ENCODE assay signal across 8 mouse cellular contexts in the genomic region with DNA sequence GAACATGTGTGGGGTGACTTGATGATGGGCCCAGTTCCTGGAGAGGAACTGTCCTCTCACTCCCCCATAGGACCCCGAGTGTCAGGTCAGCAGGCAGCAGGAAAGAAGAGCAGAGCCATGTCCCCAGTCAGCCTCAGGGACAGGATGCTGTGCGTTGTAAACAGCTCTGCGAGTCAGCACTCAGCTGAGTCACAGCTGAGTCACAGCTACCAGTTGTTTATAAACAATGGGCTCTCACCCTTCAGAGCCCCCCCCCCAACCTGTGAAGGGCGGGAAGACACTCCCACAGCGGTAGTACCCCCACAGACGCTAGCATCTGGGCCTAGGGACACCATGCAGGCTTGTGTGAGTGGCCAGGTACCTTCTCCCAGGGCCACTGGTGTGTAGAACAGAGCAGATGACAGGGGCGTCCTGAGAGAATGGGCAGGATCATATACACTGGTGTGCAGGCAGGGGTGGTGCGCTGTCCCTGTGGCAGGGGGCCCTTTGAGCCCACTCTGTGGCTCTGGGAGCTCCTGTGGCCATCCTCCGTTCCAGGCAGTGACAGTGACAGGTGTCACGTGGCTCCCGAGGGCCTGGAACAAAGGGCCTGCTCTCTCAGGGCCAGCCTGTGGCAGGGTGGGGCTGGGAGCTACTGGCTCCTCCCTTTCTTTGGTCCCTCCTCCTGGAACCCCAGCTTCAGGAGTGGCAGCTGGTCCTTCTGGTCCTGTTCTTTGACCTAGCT. TPM values are rescaled to one million over a fixed set of nuclear protein-coding genes. Genes with fewer than 3 reads are reported as not detected.
DNase-seq lines count a peak whose midpoint lies in the region; ATAC-seq and TF ChIP-seq lines count a peak whose summit lies in the region.

No protein-coding gene starts in this region.

- in situ Hi-C loops in CH12.LX (cut with MboI; ENCODE audit: low pct_ligation_motif_present, low pct_unique_long_range_greater_than_20kb, low sequenced_read_pairs): no loop called here

- H3K4me1 ChIP-seq in CH12.LX (ENCODE audit: control insufficient read depth in 1 of 2, insufficient read depth in 2 of 2): peaks cover 35 to 82% of the 10 kb centered on the region in 2 experiments
- H3K4me1 ChIP-seq in embryonic facial prominence, embryonic 11.5 days (ENCODE audit: control insufficient read depth, insufficient read depth, low read length): peaks cover 8% of the 10 kb centered on the region; the same call in 1 of the 2 replicates
- peaks cover 50% of the 10 kb centered on the region for H3K4me1 ChIP-seq in heart, embryonic 13.5 days
- peaks cover 41% of the 10 kb centered on the region for H3K4me1 ChIP-seq in kidney, embryonic 14.5 days (ENCODE audit: control insufficient read depth, insufficient read depth, low read length)
- peaks cover 28% of the 10 kb centered on the region for H3K4me1 ChIP-seq in lung, embryonic 16.5 days (replicated peaks; ENCODE audit: control insufficient read depth, insufficient read depth, low read length)
- H3K4me1 ChIP-seq in olfactory bulb, adult 2 months (ENCODE audit: control insufficient read depth, insufficient read depth, low read length): peaks cover 77% of the 10 kb centered on the region

- H3K9me3 ChIP-seq in CH12.LX (replicated peaks; ENCODE audit: low read length): no peaks in the 10 kb centered on the region
- no peaks in the 10 kb centered on the region for H3K9me3 ChIP-seq in embryonic facial prominence, embryonic 11.5 days (replicated peaks; ENCODE audit: control insufficient read depth, low read length)
- no peaks in the 10 kb centered on the region for H3K9me3 ChIP-seq in heart, embryonic 13.5 days
- H3K9me3 ChIP-seq in kidney, embryonic 14.5 days (ENCODE audit: control insufficient read depth, low read length): no peaks in the 10 kb centered on the region
- no peaks in the 10 kb centered on the region for H3K9me3 ChIP-seq in lung, embryonic 16.5 days (ENCODE audit: control insufficient read depth, low read length)

- dilution Hi-C loops in CH12.LX (cut with MboI; ENCODE audit: extremely low pct_ligation_motif_present, extremely low pct_unique_long_range_greater_than_20kb, low sequenced_read_pairs): no loop called here

- TF ChIP-seq POLR2A in CH12.LX (IDR thresholded peaks at IDR 0.05; ENCODE audit: low read depth, low read length): no peak
- no peak for TF ChIP-seq POLR2A in olfactory bulb, adult 2 months (IDR thresholded peaks at IDR 0.05; ENCODE audit: insufficient read depth, low read depth, low read length)

- peak; percentile 70 for DNase-seq in CH12.LX (ENCODE audit: extremely low read depth)
- DNase-seq in adrenal gland, adult 18-20 months (ENCODE audit: low spot score in 2 of 2): peak; percentile 52 to 71
- peak; percentile 64 for DNase-seq in embryonic facial prominence, embryonic 11.5 days (ENCODE audit: low spot score)
- no peak for DNase-seq in spleen, postnatal 14 days (ENCODE audit: low spot score in 2 of 2)

- H3K36me3 ChIP-seq in CH12.LX (replicated peaks in 1 of 2; ENCODE audit: control insufficient read depth in 1 of 2, insufficient read depth in 1 of 2, low read length in 1 of 2): peaks cover 0 to 8% of the 10 kb centered on the region in 2 experiments
- H3K36me3 ChIP-seq in embryonic facial prominence, embryonic 11.5 days (replicated peaks; ENCODE audit: control insufficient read depth, insufficient read depth, low read depth, low read length): no peaks in the 10 kb centered on the region
- no peaks in the 10 kb centered on the region for H3K36me3 ChIP-seq in heart, embryonic 13.5 days
- H3K36me3 ChIP-seq in kidney, embryonic 14.5 days (ENCODE audit: control insufficient read depth, insufficient read depth, low read length): peaks cover 5% of the 10 kb centered on the region; the same call in 1 of the 2 replicates
- no peaks in the 10 kb centered on the region for H3K36me3 ChIP-seq in lung, embryonic 16.5 days (ENCODE audit: control insufficient read depth, insufficient read depth, low read length)

- no peaks in the 10 kb centered on the region for H3K79me2 ChIP-seq in CH12.LX (replicated peaks; ENCODE audit: control insufficient read depth, extremely low read depth, insufficient read depth, poor library complexity, severe bottlenecking)

- no peak for TF ChIP-seq CTCF in CH12.LX (conservative IDR thresholded peaks at IDR 0.05 in 1 of 2, IDR thresholded peaks at IDR 0.05 in 1 of 2; ENCODE audit: low read depth in 2 of 2, low read length in 2 of 2)
- TF ChIP-seq CTCF in olfactory bulb, adult 2 months (IDR thresholded peaks at IDR 0.05; ENCODE audit: insufficient read depth, low read depth, low read length): no peak

- 20% methylated on average over 9 of the region's 11 CpGs for WGBS in embryonic facial prominence, embryonic 11.5 days
- WGBS in heart, embryonic 13.5 days: 19% methylated on average over 11 of the region's 11 CpGs
- WGBS in kidney, embryonic 14.5 days: 14% methylated on average over 11 of the region's 11 CpGs
- WGBS in lung, embryonic 16.5 days: 15% methylated on average over 11 of the region's 11 CpGs
- 22% methylated on average over 11 of the region's 11 CpGs for WGBS in olfactory bulb, adult 2 months

- no peak for TF ChIP-seq EP300 in CH12.LX (IDR thresholded peaks at IDR 0.05; ENCODE audit: low read length)

- ATAC-seq in embryonic facial prominence, embryonic 11.5 days (replicated peaks; ENCODE audit: insufficient number of reproducible peaks, low FRiP score, low TSS enrichment, low read depth): peak; percentile 79
- ATAC-seq in heart, embryonic 13.5 days (ENCODE audit: extremely low read depth, insufficient number of reproducible peaks, low FRiP score, low TSS enrichment): peak; percentile 79
- peak; percentile 67 for ATAC-seq in kidney, embryonic 14.5 days (ENCODE audit: low FRiP score, low TSS enrichment)
- ATAC-seq in lung, embryonic 16.5 days (ENCODE audit: low read depth): peak; percentile 75

- peak overlapping the region; percentile 8; the same call in 1 of the 2 replicates for H3K9ac ChIP-seq in CH12.LX (ENCODE audit: insufficient read depth, low read depth)
- peak overlapping the region; percentile 37 for H3K9ac ChIP-seq in embryonic facial prominence, embryonic 11.5 days (replicated peaks; ENCODE audit: low read length)
- peak overlapping the region; percentile 57 for H3K9ac ChIP-seq in heart, embryonic 13.5 days
- H3K9ac ChIP-seq in kidney, embryonic 14.5 days (ENCODE audit: low read depth, low read length): peak overlapping the region; percentile 8; the same call in 1 of the 2 replicates
- H3K9ac ChIP-seq in lung, embryonic 16.5 days (ENCODE audit: low read length): 0 out of 2 replicates have a peak overlapping the region, but pooled peaks have one; percentile 17

- no peaks in the 10 kb centered on the region for H3K27me3 ChIP-seq in CH12.LX (replicated peaks)
- no peaks in the 10 kb centered on the region for H3K27me3 ChIP-seq in embryonic facial prominence, embryonic 11.5 days (ENCODE audit: control insufficient read depth, insufficient read depth, low read length)
- no peaks in the 10 kb centered on the region for H3K27me3 ChIP-seq in heart, embryonic 13.5 days (replicated peaks)
- H3K27me3 ChIP-seq in kidney, embryonic 14.5 days (ENCODE audit: control insufficient read depth, insufficient read depth, low read length): no peaks in the 10 kb centered on the region
- no peaks in the 10 kb centered on the region for H3K27me3 ChIP-seq in lung, embryonic 16.5 days (ENCODE audit: control insufficient read depth, insufficient read depth, low read depth, low read length)

- TF ChIP-seq RAD21 in CH12.LX (IDR thresholded peaks at IDR 0.05; ENCODE audit: low read depth, low read length): no peak

- H3K4me2 ChIP-seq in CH12.LX (ENCODE audit: insufficient read depth, low read depth, poor library complexity, severe bottlenecking): peak overlapping the region; percentile 46
- no peak overlapping the region; the same call in 1 of the 2 replicates for H3K4me2 ChIP-seq in embryonic facial prominence, embryonic 11.5 days (ENCODE audit: low read depth, low read length)
- H3K4me2 ChIP-seq in heart, embryonic 13.5 days: peak overlapping the region; percentile 29
- no peak overlapping the region for H3K4me2 ChIP-seq in kidney, embryonic 14.5 days (replicated peaks; ENCODE audit: low read depth, low read length)
- no peak overlapping the region for H3K4me2 ChIP-seq in lung, embryonic 16.5 days (ENCODE audit: low read depth, low read length)

- H3K4me3 ChIP-seq in CH12.LX (replicated peaks in 1 of 3; ENCODE audit: low read depth in 2 of 3, low read length in 2 of 3, poor library complexity in 1 of 3): peak overlapping the region in 2 of 3 experiments; percentile 13 to 16
- H3K4me3 ChIP-seq in embryonic facial prominence, embryonic 11.5 days (ENCODE audit: low read depth, low read length): no peak overlapping the region
- H3K4me3 ChIP-seq in heart, embryonic 13.5 days: 0 out of 2 replicates have a peak overlapping the region, but pooled peaks have one; percentile 10
- H3K4me3 ChIP-seq in kidney, embryonic 14.5 days (ENCODE audit: low read length): no peak overlapping the region
- no peak overlapping the region for H3K4me3 ChIP-seq in lung, embryonic 16.5 days (ENCODE audit: low read length)
- no peak overlapping the region for H3K4me3 ChIP-seq in olfactory bulb, adult 2 months (ENCODE audit: insufficient read depth, low read depth, low read length)

- peak overlapping the region; percentile 95 for H3K27ac ChIP-seq in CH12.LX (ENCODE audit: insufficient read depth, low read depth)
- peak overlapping the region; percentile 60 for H3K27ac ChIP-seq in embryonic facial prominence, embryonic 11.5 days (replicated peaks; ENCODE audit: low read depth, low read length)
- peak overlapping the region; percentile 84 for H3K27ac ChIP-seq in heart, embryonic 13.5 days (replicated peaks)
- peak overlapping the region; percentile 71 for H3K27ac ChIP-seq in kidney, embryonic 14.5 days (ENCODE audit: low read depth, low read length)
- H3K27ac ChIP-seq in lung, embryonic 16.5 days (ENCODE audit: low read length): peak overlapping the region; percentile 80
- peak overlapping the region; percentile 93 for H3K27ac ChIP-seq in olfactory bulb, adult 2 months (ENCODE audit: insufficient read depth, low read depth, low read length)

RNA-seq across cellular contexts. Expression of gene Ralgds, which starts 12.5 kb away (rescaled TPM):
- total RNA-seq in CH12.LX (2012; rRNA removed) (11.0 and 11.4 TPM in 2 replicates), CH12.LX (2014; rRNA removed) (4.1 and 4.8 TPM in 2 replicates)
- polyA plus RNA-seq in CH12.LX (2012; ENCODE audit: insufficient read length, low read depth): 6.6 and 7.4 TPM in 2 replicates
- 10 to 100 TPM; 24.3 to 24.4 TPM for total RNA-seq in adrenal gland, adult 18-20 months (2021)
- polyA plus RNA-seq in embryonic facial prominence, embryonic 11.5 days (2014; fragmentation: Nextera tagmentation; extraction: Ambion mirVana): 41.7 and 44.8 TPM in 2 replicates
- polyA plus RNA-seq in heart, embryonic 13.5 days (2015; fragmentation: Nextera tagmentation; extraction: Ambion mirVana): 19.2 and 20.3 TPM in 2 replicates
- polyA plus RNA-seq in kidney, embryonic 14.5 days (2014; fragmentation: Nextera tagmentation; extraction: Ambion mirVana): 23.7 and 26.6 TPM in 2 replicates
- 27.3 and 27.9 TPM in 2 replicates for polyA plus RNA-seq in lung, embryonic 16.5 days (2015; fragmentation: Nextera tagmentation; extraction: Ambion mirVana)
- not detected in 2 replicates for polyA plus RNA-seq in olfactory bulb, adult 2 months (2012; ENCODE audit: insufficient read depth, insufficient read length, low replicate concordance, missing spikeins)

RNA-seq across cellular contexts. Expression of gene Gm10134, which starts 19.5 kb away (rescaled TPM):
- total RNA-seq in CH12.LX (2012; rRNA removed): not detected in 2 replicates
- not detected in 2 replicates for total RNA-seq in CH12.LX (2014; rRNA removed)
- not detected in 2 replicates for polyA plus RNA-seq in CH12.LX (2012; ENCODE audit: insufficient read length, low read depth)
- 1 to 10 TPM; 2.0 TPM for total RNA-seq in adrenal gland, adult 18-20 months (2021)
- 0.68 TPM in 1 of 2 replicates, not detected in the other for polyA plus RNA-seq in embryonic facial prominence, embryonic 11.5 days (2014; fragmentation: Nextera tagmentation; extraction: Ambion mirVana)
- polyA plus RNA-seq in heart, embryonic 13.5 days (2015; fragmentation: Nextera tagmentation; extraction: Ambion mirVana): 1.1 and 1.6 TPM in 2 replicates
- polyA plus RNA-seq in kidney, embryonic 14.5 days (2014; fragmentation: Nextera tagmentation; extraction: Ambion mirVana): 2.7 and 9.9 TPM in 2 replicates
- polyA plus RNA-seq in lung, embryonic 16.5 days (2015; fragmentation: Nextera tagmentation; extraction: Ambion mirVana): 3.4 and 3.7 TPM in 2 replicates
- not detected in 2 replicates for polyA plus RNA-seq in olfactory bulb, adult 2 months (2012; ENCODE audit: insufficient read depth, insufficient read length, low replicate concordance, missing spikeins)

RNA-seq across cellular contexts. Expression of gene Gbgt1, which starts 28.7 kb away (rescaled TPM):
- total RNA-seq in CH12.LX (2012; rRNA removed) (not detected in 2 replicates), CH12.LX (2014; rRNA removed) (not detected in 2 replicates)
- not detected in 2 replicates for polyA plus RNA-seq in CH12.LX (2012; ENCODE audit: insufficient read length, low read depth)
- 1 to 10 TPM; 4.5 to 6.3 TPM for total RNA-seq in adrenal gland, adult 18-20 months (2021)
- polyA plus RNA-seq in embryonic facial prominence, embryonic 11.5 days (2014; fragmentation: Nextera tagmentation; extraction: Ambion mirVana): not detected in 2 replicates
- polyA plus RNA-seq in heart, embryonic 13.5 days (2015; fragmentation: Nextera tagmentation; extraction: Ambion mirVana): 0.25 and 0.47 TPM in 2 replicates
- polyA plus RNA-seq in kidney, embryonic 14.5 days (2014; fragmentation: Nextera tagmentation; extraction: Ambion mirVana): 2.7 and 3.5 TPM in 2 replicates
- 1.1 and 1.5 TPM in 2 replicates for polyA plus RNA-seq in lung, embryonic 16.5 days (2015; fragmentation: Nextera tagmentation; extraction: Ambion mirVana)
- polyA plus RNA-seq in olfactory bulb, adult 2 months (2012; ENCODE audit: insufficient read depth, insufficient read length, low replicate concordance, missing spikeins): not detected in 2 replicates

RNA-seq across cellular contexts. Expression of gene Cel, which starts 37.8 kb away (rescaled TPM):
- total RNA-seq in CH12.LX (2012; rRNA removed) (not detected in 2 replicates), CH12.LX (2014; rRNA removed) (not detected in 2 replicates)
- not detected in 2 replicates for polyA plus RNA-seq in CH12.LX (2012; ENCODE audit: insufficient read length, low read depth)
- total RNA-seq in adrenal gland, adult 18-20 months (2021): not detected
- polyA plus RNA-seq in embryonic facial prominence, embryonic 11.5 days (2014; fragmentation: Nextera tagmentation; extraction: Ambion mirVana): not detected in 2 replicates
- 0.31 TPM in 1 of 2 replicates, not detected in the other for polyA plus RNA-seq in heart, embryonic 13.5 days (2015; fragmentation: Nextera tagmentation; extraction: Ambion mirVana)
- not detected in 2 replicates for polyA plus RNA-seq in kidney, embryonic 14.5 days (2014; fragmentation: Nextera tagmentation; extraction: Ambion mirVana)
- 0.10 and 0.23 TPM in 2 replicates for polyA plus RNA-seq in lung, embryonic 16.5 days (2015; fragmentation: Nextera tagmentation; extraction: Ambion mirVana)
- not detected in 2 replicates for polyA plus RNA-seq in olfactory bulb, adult 2 months (2012; ENCODE audit: insufficient read depth, insufficient read length, low replicate concordance, missing spikeins)

RNA-seq across cellular contexts. Expression of gene Mrps2, which starts 57.5 kb away (rescaled TPM):
- total RNA-seq in CH12.LX (2012; rRNA removed): 21.3 and 28.7 TPM in 2 replicates
- total RNA-seq in CH12.LX (2014; rRNA removed): 45.5 and 46.6 TPM in 2 replicates
- polyA plus RNA-seq in CH12.LX (2012; ENCODE audit: insufficient read length, low read depth): 73.3 and 78.5 TPM in 2 replicates
- total RNA-seq in adrenal gland, adult 18-20 months (2021): 10 to 100 TPM; 54.4 to 63.2 TPM
- 68.4 and 71.4 TPM in 2 replicates for polyA plus RNA-seq in embryonic facial prominence, embryonic 11.5 days (2014; fragmentation: Nextera tagmentation; extraction: Ambion mirVana)
- polyA plus RNA-seq in heart, embryonic 13.5 days (2015; fragmentation: Nextera tagmentation; extraction: Ambion mirVana): 46.0 and 48.5 TPM in 2 replicates
- polyA plus RNA-seq in kidney, embryonic 14.5 days (2014; fragmentation: Nextera tagmentation; extraction: Ambion mirVana): 51.9 and 73.0 TPM in 2 replicates
- polyA plus RNA-seq in lung, embryonic 16.5 days (2015; fragmentation: Nextera tagmentation; extraction: Ambion mirVana): 49.9 and 52.7 TPM in 2 replicates
- polyA plus RNA-seq in olfactory bulb, adult 2 months (2012; ENCODE audit: insufficient read depth, insufficient read length, low replicate concordance, missing spikeins): not detected in 2 replicates

Comparison
In these comparisons a context has a peak if more than half of its experiments do, and no peak if none do; other contexts are left out.
1. DNase-seq: peak in CH12.LX (single experiment), adrenal gland, adult 18-20 months (2 of 2) and embryonic facial prominence, embryonic 11.5 days (single experiment); none in spleen, postnatal 14 days (0 of 2).
2. H3K4me2 ChIP-seq: peak in CH12.LX (single experiment) and heart, embryonic 13.5 days (single experiment); none in embryonic facial prominence, embryonic 11.5 days (single experiment), kidney, embryonic 14.5 days (single experiment) and lung, embryonic 16.5 days (single experiment).
3. H3K4me3 ChIP-seq: peak in CH12.LX (2 of 3) and heart, embryonic 13.5 days (single experiment); none in embryonic facial prominence, embryonic 11.5 days (single experiment), kidney, embryonic 14.5 days (single experiment), lung, embryonic 16.5 days (single experiment) and olfactory bulb, adult 2 months (single experiment).
4. Peak in every context shown above with its lines, with median percentiles within 50 percentile points of each other: H3K27ac ChIP-seq, H3K9ac ChIP-seq and ATAC-seq.